Mouse (Mus musculus): ENCODE measurements around the gene Vmn2r42.
"Not testable (repeated sequence)": the region's sequence is repeated elsewhere in the genome, so short reads cannot be mapped to it uniquely, and the experiment has no call there.

Gene Vmn2r42

GRCm38 (mm10) chr7:8200220-8200619 is at the start of gene Vmn2r42:
Gene Vmn2r42, minus strand, starts transcription at chr7:8200320.
- DNase-seq (ENCODE audit: extremely low spot score) = not testable (repeated sequence)

DNA sequence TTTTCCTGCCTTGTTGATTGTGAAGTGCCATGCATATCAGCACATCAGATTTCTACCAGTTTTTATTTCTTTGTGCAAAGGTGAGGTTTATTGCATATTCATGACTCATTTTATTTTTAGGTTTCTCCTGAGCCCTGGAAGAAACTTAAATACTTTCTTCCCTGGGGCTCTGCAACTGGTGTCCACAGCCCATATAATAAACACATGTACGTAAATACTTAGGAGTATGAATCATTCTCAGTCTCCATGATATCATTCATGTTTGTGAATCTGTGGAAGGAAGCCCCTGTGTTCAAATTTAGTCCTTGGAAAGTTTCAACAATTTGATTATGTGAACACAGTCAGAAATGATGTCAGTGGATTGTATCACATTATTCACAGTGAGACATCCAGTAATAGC is 38.6 kb downstream of the Vmn2r42 start, which contains the start of gene Vmn2r41:
Gene Vmn2r41 (minus strand): TSS at position 101 of the 400 bp plus-strand sequence.
- not testable (repeated sequence) for DNase-seq (ENCODE audit: extremely low spot score)
